Mouse (Mus musculus) megakaryocyte, embryonic 14.5 days (primary cell): ENCODE measurements around the gene Gpha2. TPM values are rescaled to one million over a fixed set of nuclear protein-coding genes. Genes with fewer than 3 reads are reported as not detected.

Experiments used
- H3K27me3 ChIP-seq: replicated peaks from 2 replicates; pipeline ENCODE3; 2012; ENCODE audit warnings: inconsistent platforms
- H3K36me3 ChIP-seq: replicated peaks from 2 replicates; pipeline ENCODE3; 2012; ENCODE audit warnings: low read length, inconsistent platforms, mixed read lengths
- H3K4me1 ChIP-seq: 2 replicates; pipeline ENCODE4 v1.6.1; 2012; ENCODE audit warnings: inconsistent platforms
- H3K4me3 ChIP-seq: replicated peaks from 2 replicates; pipeline ENCODE3; 2012; ENCODE audit warnings: moderate library complexity, mild to moderate bottlenecking, inconsistent platforms
- H3K9me3 ChIP-seq: 2 replicates; pipeline ENCODE4 v1.6.1; 2012; ENCODE audit warnings: inconsistent platforms
- FLI1 ChIP-seq: IDR thresholded peaks from 2 replicates; pipeline ENCODE4 v1.6.1; 2012; ENCODE audit warnings: low read length, inconsistent platforms, mixed read lengths
- GATA1 ChIP-seq: IDR thresholded peaks from 3 replicates; pipeline ENCODE4 v1.6.1; 2012; ENCODE audit warnings: mixed read lengths, low read length, inconsistent platforms, borderline replicate concordance
- polyA plus RNA-seq: library from polyadenylated mRNA; stranded (reverse); fragments of >175 nt; gene quantifications from 2 replicates; pipeline ENCODE4 v1.2.3, GENCODE M21; 2012; ENCODE audit warnings: low replicate concordance; ENCODE audit not compliant: insufficient read depth

The Gpha2 gene
- polyA plus RNA-seq, 1 experiment: not detected

- no peak overlapping the region for H3K4me3 ChIP-seq
- no peaks in the 10 kb centered on the region for H3K9me3 ChIP-seq
- TF ChIP-seq GATA1 (no peak), FLI1 (no peak)
- H3K27me3 ChIP-seq: peaks cover 30% of the 10 kb centered on the region
- H3K4me1 ChIP-seq: peaks cover 8% of the 10 kb centered on the region; the same call in 1 of the 2 replicates
- H3K36me3 ChIP-seq: peaks cover 64% of the 10 kb centered on the region
Observed at GRCm38 (mm10) chr19:6227864-6228263, 1.7 kb downstream of the Gpha2 start.

- peaks cover 9% of the 10 kb centered on the region for H3K27me3 ChIP-seq
Observed at GRCm38 (mm10) chr19:6230411-6230810, 4.2 kb downstream of the Gpha2 start.

GRCm38 (mm10) chr19:6231036-6231435, 4.9 kb downstream of the Gpha2 start:
- peaks cover 8% of the 10 kb centered on the region for H3K27me3 ChIP-seq
- peaks cover 79% of the 10 kb centered on the region for H3K36me3 ChIP-seq
- H3K4me3 ChIP-seq: no peak overlapping the region
- no peaks in the 10 kb centered on the region for H3K9me3 ChIP-seq
- TF ChIP-seq FLI1: no peak
- TF ChIP-seq GATA1: no peak
- H3K4me1 ChIP-seq: peaks cover 35% of the 10 kb centered on the region

More at GRCm38 (mm10) chr19:6230411-6230810, 4.2 kb downstream of the Gpha2 start:
- Histone ChIP-seq H3K9me3 (no peaks in the 10 kb centered on the region), H3K36me3 (peaks cover 79% of the 10 kb centered on the region), H3K4me3 (no peak overlapping the region), H3K4me1 (peaks cover 32% of the 10 kb centered on the region)
- no peak for TF ChIP-seq GATA1
- TF ChIP-seq FLI1: no peak

- Histone ChIP-seq H3K4me3 (no peak overlapping the region), H3K4me1 (peaks cover 37% of the 10 kb centered on the region), H3K27me3 (peaks cover 3% of the 10 kb centered on the region), H3K9me3 (no peaks in the 10 kb centered on the region), H3K36me3 (peaks cover 57% of the 10 kb centered on the region)
- TF ChIP-seq GATA1 (no peak), FLI1 (no peak)
Observed at GRCm38 (mm10) chr19:6233647-6234046, 7.5 kb downstream of the Gpha2 start.

GRCm38 (mm10) chr19:6234337-6235083, 8.3 kb downstream of the Gpha2 start:
- Histone ChIP-seq H3K27me3 (peaks cover 3% of the 10 kb centered on the region), H3K4me3 (peak overlapping the region; percentile 56), H3K9me3 (no peaks in the 10 kb centered on the region), H3K4me1 (peaks cover 42% of the 10 kb centered on the region), H3K36me3 (peaks cover 49% of the 10 kb centered on the region)
- TF ChIP-seq GATA1 (no peak), FLI1 (no peak)

GRCm38 (mm10) chr19:6235084-6236052, 9.2 kb downstream of the Gpha2 start, which contains the start of gene Ppp2r5b:
Gene Ppp2r5b, minus strand, starts transcription at chr19:6235872.
- H3K36me3 ChIP-seq: peaks cover 40% of the 10 kb centered on the region
- TF ChIP-seq FLI1 (no peak), GATA1 (no peak)
- H3K9me3 ChIP-seq: no peaks in the 10 kb centered on the region
- peaks cover 3% of the 10 kb centered on the region for H3K27me3 ChIP-seq
- peak within 1 kb of the TSS; percentile 92 for H3K4me3 ChIP-seq
- peaks cover 50% of the 10 kb centered on the region for H3K4me1 ChIP-seq

- TF ChIP-seq GATA1 (no peak), FLI1 (no peak)
- peaks cover 33% of the 10 kb centered on the region for H3K36me3 ChIP-seq
- no peaks in the 10 kb centered on the region for H3K9me3 ChIP-seq
- peaks cover 57% of the 10 kb centered on the region for H3K4me1 ChIP-seq
- no peaks in the 10 kb centered on the region for H3K27me3 ChIP-seq
- peak overlapping the region; percentile 92 for H3K4me3 ChIP-seq
Observed at GRCm38 (mm10) chr19:6236053-6236441, 9.9 kb downstream of the Gpha2 start.

- H3K4me1 ChIP-seq: peaks cover 57% of the 10 kb centered on the region
- peaks cover 25% of the 10 kb centered on the region for H3K36me3 ChIP-seq
- H3K4me3 ChIP-seq: no peak overlapping the region
- no peak for TF ChIP-seq GATA1
- TF ChIP-seq FLI1: no peak
- no peaks in the 10 kb centered on the region for H3K27me3 ChIP-seq
- H3K9me3 ChIP-seq: no peaks in the 10 kb centered on the region
Observed at GRCm38 (mm10) chr19:6236842-6237241, 10.7 kb downstream of the Gpha2 start.

GRCm38 (mm10) chr19:6238740-6239139, 12.6 kb downstream of the Gpha2 start:
- Histone ChIP-seq H3K9me3 (no peaks in the 10 kb centered on the region), H3K36me3 (peaks cover 15% of the 10 kb centered on the region), H3K27me3 (no peaks in the 10 kb centered on the region), H3K4me3 (no peak overlapping the region), H3K4me1 (peaks cover 67% of the 10 kb centered on the region)
- TF ChIP-seq GATA1: no peak

- H3K4me3 ChIP-seq: peak overlapping the region; percentile 8
- no peaks in the 10 kb centered on the region for H3K9me3 ChIP-seq
- TF ChIP-seq FLI1 (no peak), GATA1 (no peak)
- H3K27me3 ChIP-seq: no peaks in the 10 kb centered on the region
- H3K4me1 ChIP-seq: peaks cover 57% of the 10 kb centered on the region
- peaks cover 21% of the 10 kb centered on the region for H3K36me3 ChIP-seq
Observed at GRCm38 (mm10) chr19:6240136-6240535, 14.0 kb downstream of the Gpha2 start.
